Mouse (Mus musculus) liver, adult 2 months (tissue): Measurements from ENCODE around the gene Ccdc138.

ENCODE experiments used
- CTCF ChIP-seq: fragments of 200-500 bp; IDR thresholded peaks from 2 replicates; pipeline ENCODE4 v1.5.1; 2011; ENCODE audit warnings: low read depth, low read length, control low read depth
- POLR2A ChIP-seq: fragments of 200-500 bp; IDR thresholded peaks from 2 replicates; pipeline ENCODE4 v1.6.1; 2011; ENCODE audit warnings: low read length, control low read depth; ENCODE audit not compliant: insufficient read depth; ENCODE audit errors: extremely low read depth

GRCm38 (mm10) chr10:58560521-58560920, 62.8 kb downstream of the Ccdc138 start:
- TF ChIP-seq POLR2A (no peak), CTCF (no peak)
